Mouse (Mus musculus): ENCODE results near the gene Gpank1.
"Not testable (repeated sequence)": the region's sequence is repeated elsewhere in the genome, so short reads cannot be mapped to it uniquely, and the experiment has no call there.

Gpank1 gene

GRCm38 (mm10) chr17:35100196-35100765 lies 21.0 kb upstream of the Gpank1 start:
- no peak for DNase-seq (ENCODE audit: low spot score in 2 of 2)

- DNase-seq (ENCODE audit: low spot score in 2 of 2), result no peak
Measured at GRCm38 (mm10) chr17:35101161-35101560, 20.1 kb upstream of the Gpank1 start.

- no peak for DNase-seq (ENCODE audit: low spot score in 2 of 2)
Measured at GRCm38 (mm10) chr17:35102299-35102698, 19.0 kb upstream of the Gpank1 start.

- no peak for DNase-seq (ENCODE audit: low spot score in 2 of 2)
Measured at GRCm38 (mm10) chr17:35103221-35103690, 18.0 kb upstream of the Gpank1 start.

GRCm38 (mm10) chr17:35104079-35104478 lies 17.2 kb upstream of the Gpank1 start:
- no peak for DNase-seq (ENCODE audit: low spot score in 2 of 2)

GRCm38 (mm10) chr17:35104754-35105153 lies 16.5 kb upstream of the Gpank1 start:
- no peak for DNase-seq (ENCODE audit: low spot score in 2 of 2)

- no peak for DNase-seq (ENCODE audit: low spot score in 2 of 2)
Measured at GRCm38 (mm10) chr17:35105740-35106389, 15.4 kb upstream of the Gpank1 start.

- no peak for DNase-seq (ENCODE audit: low spot score in 2 of 2)
Measured at GRCm38 (mm10) chr17:35106522-35106921, 14.7 kb upstream of the Gpank1 start.

GRCm38 (mm10) chr17:35108097-35108496 lies 13.2 kb upstream of the Gpank1 start, which contains the start of gene Ly6g5c:
Gene Ly6g5c, plus strand, starts transcription at chr17:35108279.
- DNase-seq (ENCODE audit: low spot score in 2 of 2), result no peak

- DNase-seq (ENCODE audit: low spot score in 2 of 2), result no peak
Measured at GRCm38 (mm10) chr17:35111774-35112173, 9.5 kb upstream of the Gpank1 start.

- DNase-seq (ENCODE audit: low spot score in 2 of 2), result no peak
Measured at GRCm38 (mm10) chr17:35115046-35116019, 5.9 kb upstream of the Gpank1 start, which contains the start of gene Ly6g5b. Gene Ly6g5b, minus strand, starts transcription at chr17:35115428.

- peak in 1 of 2 experiments; percentile 37 for DNase-seq (ENCODE audit: low spot score in 2 of 2)
Measured at GRCm38 (mm10) chr17:35120745-35121142, 511 bp upstream of the Gpank1 start.

- peak; percentile 61 to 83 for DNase-seq (ENCODE audit: low spot score in 2 of 2)
Measured at GRCm38 (mm10) chr17:35121871-35122303, 632 bp downstream of the Gpank1 start, which contains the start of gene Csnk2b. Gene Csnk2b, minus strand, starts transcription at chr17:35122053.

- not testable (repeated sequence) for DNase-seq (ENCODE audit: low spot score in 2 of 2)
Measured at GRCm38 (mm10) chr17:35123287-35123686, 2.0 kb downstream of the Gpank1 start.

- not testable (repeated sequence) for DNase-seq (ENCODE audit: low spot score in 2 of 2)
Measured at GRCm38 (mm10) chr17:35124261-35124896, 3.1 kb downstream of the Gpank1 start.

- DNase-seq (ENCODE audit: low spot score in 2 of 2), result no peak
Measured at GRCm38 (mm10) chr17:35125081-35125480, 3.8 kb downstream of the Gpank1 start.

- no peak for DNase-seq (ENCODE audit: low spot score in 2 of 2)
Measured at GRCm38 (mm10) chr17:35125578-35125977, 4.3 kb downstream of the Gpank1 start.

- peak in 1 of 2 experiments; percentile 59 for DNase-seq (ENCODE audit: low spot score in 2 of 2)
Measured at GRCm38 (mm10) chr17:35126206-35126611, 5.0 kb downstream of the Gpank1 start, which contains the start of gene D17H6S53E. Gene D17H6S53E, plus strand, starts transcription at chr17:35126373.

- DNase-seq (ENCODE audit: low spot score in 2 of 2), result no peak
Measured at GRCm38 (mm10) chr17:35127017-35127416, 5.8 kb downstream of the Gpank1 start.

- no peak for DNase-seq (ENCODE audit: low spot score in 2 of 2)
Measured at GRCm38 (mm10) chr17:35128996-35129395, 7.7 kb downstream of the Gpank1 start.

GRCm38 (mm10) chr17:35131038-35131437 lies 9.8 kb downstream of the Gpank1 start:
- no peak for DNase-seq (ENCODE audit: low spot score in 2 of 2)

All from left cerebral cortex, adult 9 months (tissue).